Mouse (Mus musculus) forebrain, embryonic 11.5 days (tissue): ENCODE measurements around the gene Cxcr2. TPM values are rescaled to one million over a fixed set of nuclear protein-coding genes. Genes with fewer than 3 reads are reported as not detected.
A peak's percentile ranks its signal among the peaks of the same experiment; 100 is the strongest.

Experiments
- ATAC-seq: fragments of 200-750 bp; cut with Nextera tagmentation; replicated peaks from 2 replicates; pipeline ENCODE4 v1.8.0; 2017; ENCODE audit warnings: moderate TSS enrichment; ENCODE audit not compliant: low FRiP score
- DNase-seq: peaks from one replicate; pipeline ENCODE4 v3.0.0-alpha.2; 2017; ENCODE audit warnings: low spot score
- H3K27ac ChIP-seq: fragments of 300-500 bp; sonication (generic); 2 replicates; pipeline ENCODE4 v1.5.1; 2014; ENCODE audit warnings: low read depth, low read length
- H3K27me3 ChIP-seq: fragments of 300-500 bp; sonication (generic); 2 replicates; pipeline ENCODE4 v1.6.1; 2014; ENCODE audit warnings: mild to moderate bottlenecking, low read length, mixed read lengths; ENCODE audit not compliant: control insufficient read depth, insufficient read depth
- H3K36me3 ChIP-seq: fragments of 300-500 bp; sonication (generic); 2 replicates; pipeline ENCODE4 v1.6.1; 2014; ENCODE audit warnings: mild to moderate bottlenecking, low read length, moderate library complexity, mixed read lengths; ENCODE audit not compliant: control insufficient read depth, insufficient read depth
- H3K4me1 ChIP-seq: fragments of 300-500 bp; sonication (generic); replicated peaks from 2 replicates; pipeline ENCODE4 v1.6.1; 2014; ENCODE audit warnings: low read length, mixed read lengths; ENCODE audit not compliant: control insufficient read depth, insufficient read depth
- H3K4me2 ChIP-seq: fragments of 300-500 bp; sonication (generic); 2 replicates; pipeline ENCODE4 v1.6.1; 2014; ENCODE audit warnings: low read depth, mild to moderate bottlenecking, low read length, moderate library complexity, mixed read lengths; ENCODE audit not compliant: severe bottlenecking
- H3K4me3 ChIP-seq: fragments of 300-500 bp; sonication (generic); 2 replicates; pipeline ENCODE4 v1.5.1; 2014; ENCODE audit warnings: low read depth, low read length
- H3K9ac ChIP-seq: fragments of 300-500 bp; sonication (generic); 2 replicates; pipeline ENCODE4 v1.6.1; 2014; ENCODE audit warnings: low read length
- H3K9me3 ChIP-seq: fragments of 300-500 bp; sonication (generic); 2 replicates; pipeline ENCODE4 v1.6.1; 2016; ENCODE audit warnings: low read length, mixed read lengths; ENCODE audit not compliant: control insufficient read depth
- WGBS: fragments of 180-500 bp; shearing (Covaris S2); extraction: QIAGEN DNeasy Blood & Tissue Kit; methylation state at CpG from one replicate; pipeline ENCODE4 v1.1.7; 2014; 5-methylcytosine and 5-hydroxymethylcytosine counted together
- polyA plus RNA-seq: library from polyadenylated mRNA; unstranded; fragments of >200 nt; fragmentation: Nextera tagmentation; extraction: Ambion mirVana; gene quantifications from 2 replicates; pipeline ENCODE4 v1.2.1, GENCODE M21; 2014

The Cxcr2 gene
- polyA plus RNA-seq, 1 experiment from 2014 or later: 0.12 TPM

- ATAC-seq: no peak
These were observed 35.9 kb upstream of the Cxcr2 start for GRCm38 (mm10) chr1:74117876-74118275.

GRCm38 (mm10) chr1:74119115-74119514 lies 34.7 kb upstream of the Cxcr2 start:
- H3K4me1 ChIP-seq: 0 out of 2 replicates have a peak, but pooled peaks cover 2% of the 10 kb centered on the region
- WGBS: 86% methylated on average over 1 of the region's 1 CpGs
- no peak for ATAC-seq
- DNase-seq: no peak
- no peaks in the 10 kb centered on the region for H3K9me3 ChIP-seq
- no peak overlapping the region for H3K4me2 ChIP-seq
- peaks cover 12% of the 10 kb centered on the region for H3K27me3 ChIP-seq
- H3K4me3 ChIP-seq: no peak overlapping the region
- H3K36me3 ChIP-seq: no peaks in the 10 kb centered on the region
- no peak overlapping the region for H3K27ac ChIP-seq
- no peak overlapping the region for H3K9ac ChIP-seq

More at GRCm38 (mm10) chr1:74117876-74118275, 35.9 kb upstream of the Cxcr2 start:
- Histone ChIP-seq H3K36me3 (no peaks in the 10 kb centered on the region), H3K9ac (no peak overlapping the region), H3K4me1 (peaks cover 1% of the 10 kb centered on the region; the same call in 1 of the 2 replicates), H3K27ac (no peak overlapping the region), H3K4me3 (no peak overlapping the region), H3K9me3 (no peaks in the 10 kb centered on the region), H3K27me3 (peaks cover 5% of the 10 kb centered on the region; the same call in 1 of the 2 replicates), H3K4me2 (no peak overlapping the region)
- no peak for DNase-seq
- WGBS: 90% methylated on average over 6 of the region's 6 CpGs

- Histone ChIP-seq H3K9ac (no peak overlapping the region), H3K27ac (no peak overlapping the region), H3K9me3 (no peaks in the 10 kb centered on the region), H3K4me2 (no peak overlapping the region), H3K36me3 (no peaks in the 10 kb centered on the region), H3K4me3 (no peak overlapping the region), H3K27me3 (peaks cover 14% of the 10 kb centered on the region), H3K4me1 (peaks cover 5% of the 10 kb centered on the region)
- ATAC-seq (no peak), DNase-seq (no peak)
- WGBS: 86% methylated on average over 7 of the region's 7 CpGs
These were observed 32.7 kb upstream of the Cxcr2 start for GRCm38 (mm10) chr1:74121138-74121537.

GRCm38 (mm10) chr1:74121821-74122576 lies 31.8 kb upstream of the Cxcr2 start:
- peaks cover 5% of the 10 kb centered on the region for H3K4me1 ChIP-seq
- WGBS: 63% methylated on average over 9 of the region's 9 CpGs
- no peak overlapping the region for H3K4me2 ChIP-seq
- no peak overlapping the region for H3K27ac ChIP-seq
- no peak for ATAC-seq
- no peaks in the 10 kb centered on the region for H3K9me3 ChIP-seq
- H3K36me3 ChIP-seq: no peaks in the 10 kb centered on the region
- H3K4me3 ChIP-seq: no peak overlapping the region
- peaks cover 14% of the 10 kb centered on the region for H3K27me3 ChIP-seq
- H3K9ac ChIP-seq: no peak overlapping the region
- DNase-seq: no peak

GRCm38 (mm10) chr1:74123215-74123614 lies 30.6 kb upstream of the Cxcr2 start:
- Histone ChIP-seq H3K4me3 (no peak overlapping the region; the same call in 1 of the 2 replicates), H3K4me2 (peak overlapping the region; percentile 89; the same call in 1 of the 2 replicates), H3K27me3 (peaks cover 14% of the 10 kb centered on the region), H3K27ac (no peak overlapping the region), H3K9ac (no peak overlapping the region), H3K36me3 (no peaks in the 10 kb centered on the region), H3K4me1 (peaks cover 5% of the 10 kb centered on the region), H3K9me3 (no peaks in the 10 kb centered on the region)
- ATAC-seq: no peak
- 55% methylated on average over 8 of the region's 8 CpGs for WGBS
- DNase-seq: no peak

- H3K27ac ChIP-seq: no peak within 1 kb of the TSS
- DNase-seq (peak; percentile 82), ATAC-seq (peak; percentile 77)
- peak within 1 kb of the TSS; percentile 49 for H3K4me3 ChIP-seq
- WGBS: under 1% methylated on average over 80 of the region's 84 CpGs
- H3K9me3 ChIP-seq: no peaks in the 10 kb centered on the region
- H3K4me2 ChIP-seq: peak within 1 kb of the TSS; percentile 89
- no peaks in the 10 kb centered on the region for H3K36me3 ChIP-seq
- peaks cover 5% of the 10 kb centered on the region for H3K4me1 ChIP-seq
- peaks cover 14% of the 10 kb centered on the region for H3K27me3 ChIP-seq
- H3K9ac ChIP-seq: peak within 1 kb of the TSS; percentile 67
These were observed 29.5 kb upstream of the Cxcr2 start, which contains the start of gene Tns1 for GRCm38 (mm10) chr1:74124021-74124981. Gene Tns1 (minus strand): TSS chr1:74124449.

- no peak within 1 kb of the TSS for H3K27ac ChIP-seq
These were observed 28.7 kb upstream of the Cxcr2 start, which contains the start of gene Rufy4 for GRCm38 (mm10) chr1:74124991-74125552. Gene Rufy4 (plus strand): TSS chr1:74125541.

More at GRCm38 (mm10) chr1:74124991-74125552, 28.7 kb upstream of the Cxcr2 start, which contains the start of gene Rufy4:
- WGBS: 1% methylated on average over 12 of the region's 12 CpGs
- H3K9me3 ChIP-seq: no peaks in the 10 kb centered on the region
- no peaks in the 10 kb centered on the region for H3K36me3 ChIP-seq
- H3K4me1 ChIP-seq: peaks cover 5% of the 10 kb centered on the region
- H3K27me3 ChIP-seq: peaks cover 14% of the 10 kb centered on the region
- peak within 1 kb of the TSS; percentile 67 for H3K9ac ChIP-seq
- ATAC-seq (peak; percentile 59), DNase-seq (peak; percentile 84)
- peak within 1 kb of the TSS; percentile 89 for H3K4me2 ChIP-seq
- peak within 1 kb of the TSS; percentile 49 for H3K4me3 ChIP-seq
